Mouse (Mus musculus): Measurements from ENCODE around the gene Nop10. TPM values are rescaled to one million over a fixed set of nuclear protein-coding genes. Genes with fewer than 3 reads are reported as not detected.

The Nop10 gene
- polyA plus RNA-seq, 1 experiment from 2014 or later: 176 TPM

GRCm38 (mm10) chr2:112236620-112237019, 25.1 kb upstream of the Nop10 start:
- Histone ChIP-seq H3K27ac (replicated peaks in 1 of 2; ENCODE audit: control insufficient read depth in 1 of 2, insufficient read depth in 1 of 2, low read depth in 2 of 2, low read length in 2 of 2) (no peak overlapping the region), H3K27me3 (ENCODE audit: control insufficient read depth, insufficient read depth, low read length) (no peaks in the 10 kb centered on the region), H3K36me3 (ENCODE audit: control insufficient read depth, insufficient read depth, low read length) (no peaks in the 10 kb centered on the region), H3K4me2 (ENCODE audit: low read length) (no peak overlapping the region), H3K4me3 (ENCODE audit: control insufficient read depth in 1 of 2, insufficient read depth in 1 of 2, low read depth in 1 of 2, low read length in 2 of 2) (no peak overlapping the region), H3K9ac (ENCODE audit: low read length) (no peak overlapping the region), H3K9me3 (ENCODE audit: control insufficient read depth, low read length) (no peaks in the 10 kb centered on the region), H3K4me1 (ENCODE audit: control insufficient read depth in 2 of 2, insufficient read depth in 2 of 2, low read length in 2 of 2) (peaks cover 4 to 14% of the 10 kb centered on the region in 2 experiments)
- no peak for ATAC-seq (ENCODE audit: insufficient number of reproducible peaks, insufficient read depth, low FRiP score, low read depth)
- WGBS: 77% methylated on average over 2 of the region's 2 CpGs

GRCm38 (mm10) chr2:112238006-112238405, 23.7 kb upstream of the Nop10 start:
- Histone ChIP-seq H3K27me3 (ENCODE audit: control insufficient read depth, insufficient read depth, low read length) (no peaks in the 10 kb centered on the region), H3K4me3 (ENCODE audit: control insufficient read depth in 1 of 2, insufficient read depth in 1 of 2, low read depth in 1 of 2, low read length in 2 of 2) (no peak overlapping the region), H3K9ac (ENCODE audit: low read length) (no peak overlapping the region), H3K4me1 (ENCODE audit: control insufficient read depth in 2 of 2, insufficient read depth in 2 of 2, low read length in 2 of 2) (peaks cover 4 to 14% of the 10 kb centered on the region in 2 experiments), H3K9me3 (ENCODE audit: control insufficient read depth, low read length) (no peaks in the 10 kb centered on the region), H3K27ac (replicated peaks in 1 of 2; ENCODE audit: control insufficient read depth in 1 of 2, insufficient read depth in 1 of 2, low read depth in 2 of 2, low read length in 2 of 2) (no peak overlapping the region), H3K4me2 (ENCODE audit: low read length) (no peak overlapping the region), H3K36me3 (ENCODE audit: control insufficient read depth, insufficient read depth, low read length) (no peaks in the 10 kb centered on the region)
- no peak for ATAC-seq (ENCODE audit: insufficient number of reproducible peaks, insufficient read depth, low FRiP score, low read depth)
- 4% methylated on average over 4 of the region's 4 CpGs for WGBS

DNA sequence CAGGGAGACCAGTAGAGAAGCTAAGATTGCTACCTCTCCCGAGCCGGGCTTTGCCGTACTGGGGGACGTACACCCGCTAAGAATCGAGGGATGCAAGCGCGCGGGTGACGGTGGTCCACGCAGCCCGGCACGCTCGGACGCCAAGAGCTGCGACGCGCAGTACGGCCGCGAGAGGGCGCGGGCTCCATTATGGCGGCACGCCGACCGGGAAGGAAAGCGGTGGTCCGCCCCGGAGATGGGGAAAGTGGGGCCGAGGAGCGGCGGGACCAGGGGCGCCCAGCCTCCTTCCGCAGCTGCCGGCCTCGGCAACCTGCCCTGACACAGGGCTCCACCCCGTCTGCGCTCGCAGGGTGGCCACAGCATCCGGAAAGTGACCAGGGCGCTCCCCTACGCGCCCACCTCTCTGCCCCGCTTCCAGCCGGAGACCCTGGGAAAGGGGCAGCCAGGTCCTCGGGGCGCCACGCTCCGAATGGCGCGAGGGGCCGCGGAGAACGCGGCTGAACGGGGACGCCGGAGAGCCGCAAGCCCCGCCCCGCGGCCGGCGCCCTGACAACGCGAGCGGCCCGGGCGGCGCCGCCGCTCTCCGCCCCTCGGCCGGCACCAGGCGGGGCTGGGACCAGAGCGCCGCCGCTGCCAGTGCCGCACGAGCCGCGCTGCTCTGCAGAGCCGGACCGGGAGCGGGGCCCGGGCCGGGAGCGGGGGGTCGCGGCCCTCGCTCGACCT, 22.4 kb upstream of the Nop10 start, which contains the start of gene Lpcat4:
Gene Lpcat4 (plus strand): TSS at position 257 of the 723 bp plus-strand sequence.
- H3K36me3 ChIP-seq (ENCODE audit: control insufficient read depth, insufficient read depth, low read length): peaks cover 8% of the 10 kb centered on the region
- H3K27ac ChIP-seq (replicated peaks in 1 of 2; ENCODE audit: control insufficient read depth in 1 of 2, insufficient read depth in 1 of 2, low read depth in 2 of 2, low read length in 2 of 2): peak within 1 kb of the TSS; percentile 89 to 93
- peak within 1 kb of the TSS; percentile 87 to 94 for H3K4me3 ChIP-seq (ENCODE audit: control insufficient read depth in 1 of 2, insufficient read depth in 1 of 2, low read depth in 1 of 2, low read length in 2 of 2)
- WGBS: under 1% methylated on average over 88 of the region's 94 CpGs
- peaks cover 4 to 14% of the 10 kb centered on the region in 2 experiments for H3K4me1 ChIP-seq (ENCODE audit: control insufficient read depth in 2 of 2, insufficient read depth in 2 of 2, low read length in 2 of 2)
- peak; percentile 85 for ATAC-seq (ENCODE audit: insufficient number of reproducible peaks, insufficient read depth, low FRiP score, low read depth)
- peak within 1 kb of the TSS; percentile 86 for H3K9ac ChIP-seq (ENCODE audit: low read length)
- H3K4me2 ChIP-seq (ENCODE audit: low read length): peak within 1 kb of the TSS; percentile 98
- H3K27me3 ChIP-seq (ENCODE audit: control insufficient read depth, insufficient read depth, low read length): no peaks in the 10 kb centered on the region
- H3K9me3 ChIP-seq (ENCODE audit: control insufficient read depth, low read length): no peaks in the 10 kb centered on the region

DNA sequence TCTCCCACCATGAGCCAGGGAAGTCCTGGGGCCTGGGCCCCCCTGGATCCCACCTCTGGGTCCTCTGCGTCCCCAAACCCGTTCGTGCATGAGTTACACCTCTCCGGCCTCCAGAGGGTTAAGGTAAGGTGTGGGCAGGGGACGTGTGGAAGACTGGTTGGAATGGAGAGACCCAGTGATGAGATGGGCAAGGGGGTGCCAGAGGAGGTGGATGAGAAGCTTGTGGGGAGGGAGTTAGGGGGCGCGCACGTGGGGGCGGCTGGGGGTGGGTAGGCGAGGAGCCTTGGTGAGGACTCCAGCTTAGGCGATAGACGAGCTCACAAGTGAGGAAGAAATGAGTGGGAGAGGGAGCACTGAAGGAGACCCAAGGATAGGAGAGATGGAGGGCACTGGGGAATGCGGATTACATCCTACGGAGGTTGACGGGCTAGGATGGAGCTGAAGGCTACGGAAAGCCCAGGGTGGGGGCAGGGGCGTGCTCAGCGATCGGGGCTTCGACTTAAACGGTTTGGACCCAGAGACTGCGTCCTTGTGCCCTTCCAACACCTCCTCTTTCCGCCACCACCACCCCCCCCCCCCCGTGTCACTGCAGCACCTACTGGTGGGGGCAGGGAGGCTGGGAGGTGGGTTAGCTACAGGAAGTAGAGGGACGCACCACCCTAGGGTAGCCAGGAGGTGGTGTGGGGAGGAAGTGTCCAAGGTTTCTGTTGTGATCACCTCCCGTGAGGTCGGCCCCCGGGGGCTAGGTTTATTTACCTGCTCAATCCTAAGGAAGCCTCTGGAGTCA, 21.6 kb upstream of the Nop10 start:
- H3K4me2 ChIP-seq (ENCODE audit: low read length): peak overlapping the region; percentile 98
- WGBS: 1% methylated on average over 27 of the region's 28 CpGs
- peak; percentile 37 for ATAC-seq (ENCODE audit: insufficient number of reproducible peaks, insufficient read depth, low FRiP score, low read depth)
- peaks cover 14% of the 10 kb centered on the region for H3K36me3 ChIP-seq (ENCODE audit: control insufficient read depth, insufficient read depth, low read length)
- H3K27me3 ChIP-seq (ENCODE audit: control insufficient read depth, insufficient read depth, low read length): no peaks in the 10 kb centered on the region
- H3K9ac ChIP-seq (ENCODE audit: low read length): peak overlapping the region; percentile 86
- H3K4me1 ChIP-seq (ENCODE audit: control insufficient read depth in 2 of 2, insufficient read depth in 2 of 2, low read length in 2 of 2): peaks cover 4 to 14% of the 10 kb centered on the region in 2 experiments
- H3K9me3 ChIP-seq (ENCODE audit: control insufficient read depth, low read length): no peaks in the 10 kb centered on the region
- peak overlapping the region in 1 of 2 experiments; percentile 89; a peak in 2 of 4 replicates for H3K27ac ChIP-seq (replicated peaks in 1 of 2; ENCODE audit: control insufficient read depth in 1 of 2, insufficient read depth in 1 of 2, low read depth in 2 of 2, low read length in 2 of 2)
- H3K4me3 ChIP-seq (ENCODE audit: control insufficient read depth in 1 of 2, insufficient read depth in 1 of 2, low read depth in 1 of 2, low read length in 2 of 2): peak overlapping the region; percentile 87 to 94

GRCm38 (mm10) chr2:112241787-112242186, 19.9 kb upstream of the Nop10 start:
- Histone ChIP-seq H3K27me3 (ENCODE audit: control insufficient read depth, insufficient read depth, low read length) (no peaks in the 10 kb centered on the region), H3K4me3 (ENCODE audit: control insufficient read depth in 1 of 2, insufficient read depth in 1 of 2, low read depth in 1 of 2, low read length in 2 of 2) (no peak overlapping the region), H3K4me2 (ENCODE audit: low read length) (no peak overlapping the region), H3K9ac (ENCODE audit: low read length) (no peak overlapping the region), H3K9me3 (ENCODE audit: control insufficient read depth, low read length) (no peaks in the 10 kb centered on the region), H3K27ac (replicated peaks in 1 of 2; ENCODE audit: control insufficient read depth in 1 of 2, insufficient read depth in 1 of 2, low read depth in 2 of 2, low read length in 2 of 2) (no peak overlapping the region), H3K36me3 (ENCODE audit: control insufficient read depth, insufficient read depth, low read length) (peaks cover 27% of the 10 kb centered on the region), H3K4me1 (ENCODE audit: control insufficient read depth in 2 of 2, insufficient read depth in 2 of 2, low read length in 2 of 2) (peaks cover 4 to 14% of the 10 kb centered on the region in 2 experiments)
- WGBS: 77% methylated on average over 14 of the region's 14 CpGs
- no peak for ATAC-seq (ENCODE audit: insufficient number of reproducible peaks, insufficient read depth, low FRiP score, low read depth)

GRCm38 (mm10) chr2:112245307-112245706, 16.4 kb upstream of the Nop10 start:
- no peak overlapping the region for H3K9ac ChIP-seq (ENCODE audit: low read length)
- H3K4me2 ChIP-seq (ENCODE audit: low read length): no peak overlapping the region
- ATAC-seq (ENCODE audit: insufficient number of reproducible peaks, insufficient read depth, low FRiP score, low read depth): no peak
- H3K4me3 ChIP-seq (ENCODE audit: control insufficient read depth in 1 of 2, insufficient read depth in 1 of 2, low read depth in 1 of 2, low read length in 2 of 2): no peak overlapping the region
- 84% methylated on average over 5 of the region's 5 CpGs for WGBS
- no peak overlapping the region for H3K27ac ChIP-seq (replicated peaks in 1 of 2; ENCODE audit: control insufficient read depth in 1 of 2, insufficient read depth in 1 of 2, low read depth in 2 of 2, low read length in 2 of 2)
- H3K27me3 ChIP-seq (ENCODE audit: control insufficient read depth, insufficient read depth, low read length): no peaks in the 10 kb centered on the region
- H3K4me1 ChIP-seq (ENCODE audit: control insufficient read depth in 2 of 2, insufficient read depth in 2 of 2, low read length in 2 of 2): peaks cover 4 to 5% of the 10 kb centered on the region in 2 experiments
- no peaks in the 10 kb centered on the region for H3K9me3 ChIP-seq (ENCODE audit: control insufficient read depth, low read length)
- H3K36me3 ChIP-seq (ENCODE audit: control insufficient read depth, insufficient read depth, low read length): peaks cover 27% of the 10 kb centered on the region

DNA sequence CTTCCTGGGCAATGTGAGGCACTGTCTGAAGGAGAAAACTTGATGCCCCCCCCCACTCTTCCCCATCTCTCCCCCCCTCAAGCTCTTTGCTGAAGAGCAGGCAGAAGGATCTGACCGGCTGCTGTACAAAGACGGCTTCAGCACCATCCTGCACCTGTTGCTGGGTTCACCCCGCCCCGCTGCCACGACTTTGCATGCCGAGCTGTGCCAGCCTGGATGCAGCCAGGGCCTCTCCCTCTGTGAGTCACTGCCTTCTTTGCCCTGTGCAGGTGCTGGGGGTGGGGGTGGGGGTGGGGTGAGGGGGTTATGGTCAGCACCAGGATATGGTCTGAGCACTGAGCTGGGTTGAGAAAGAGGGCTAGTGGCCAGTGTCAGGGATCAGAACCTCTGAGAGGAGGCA, 15.5 kb upstream of the Nop10 start:
- no peaks in the 10 kb centered on the region for H3K9me3 ChIP-seq (ENCODE audit: control insufficient read depth, low read length)
- H3K27ac ChIP-seq (replicated peaks in 1 of 2; ENCODE audit: control insufficient read depth in 1 of 2, insufficient read depth in 1 of 2, low read depth in 2 of 2, low read length in 2 of 2): no peak overlapping the region
- H3K27me3 ChIP-seq (ENCODE audit: control insufficient read depth, insufficient read depth, low read length): no peaks in the 10 kb centered on the region
- no peak overlapping the region for H3K4me3 ChIP-seq (ENCODE audit: control insufficient read depth in 1 of 2, insufficient read depth in 1 of 2, low read depth in 1 of 2, low read length in 2 of 2)
- H3K9ac ChIP-seq (ENCODE audit: low read length): no peak overlapping the region
- WGBS: 88% methylated on average over 6 of the region's 6 CpGs
- H3K36me3 ChIP-seq (ENCODE audit: control insufficient read depth, insufficient read depth, low read length): peaks cover 27% of the 10 kb centered on the region
- no peaks in the 10 kb centered on the region for H3K4me1 ChIP-seq (ENCODE audit: control insufficient read depth in 2 of 2, insufficient read depth in 2 of 2, low read length in 2 of 2)
- 0 out of 2 replicates have a peak, but pooled peaks have one; percentile 15 for ATAC-seq (ENCODE audit: insufficient number of reproducible peaks, insufficient read depth, low FRiP score, low read depth)
- H3K4me2 ChIP-seq (ENCODE audit: low read length): no peak overlapping the region

Measured in heart, embryonic 14.5 days (tissue).